Mouse (Mus musculus) liver, embryonic 13.5 days (tissue): ENCODE results near the gene Lyrm4. TPM values are rescaled to one million over a fixed set of nuclear protein-coding genes. Genes with fewer than 3 reads are reported as not detected.
A peak's percentile ranks its signal among the peaks of the same experiment; 100 is the strongest.

Source experiments
- ATAC-seq: fragments of 200-750 bp; cut with Nextera tagmentation; 2 replicates; pipeline ENCODE4 v1.8.0; 2017; ENCODE audit warnings: low read depth, mild to moderate bottlenecking, moderate number of reproducible peaks, moderate library complexity
- DNase-seq: peaks from one replicate; pipeline ENCODE4 v3.0.0; 2022
- H3K27ac ChIP-seq: fragments of 300-500 bp; sonication (generic); 2 replicates; pipeline ENCODE4 v1.5.1; 2015; ENCODE audit warnings: moderate library complexity, mild to moderate bottlenecking, inconsistent platforms
- H3K27me3 ChIP-seq: fragments of 300-500 bp; sonication (generic); 2 replicates; pipeline ENCODE4 v1.6.1; 2015; ENCODE audit warnings: mild to moderate bottlenecking, inconsistent platforms
- H3K36me3 ChIP-seq: fragments of 300-500 bp; sonication (generic); 2 replicates; pipeline ENCODE4 v1.6.1; 2015; ENCODE audit warnings: mild to moderate bottlenecking, inconsistent platforms
- H3K4me1 ChIP-seq: fragments of 300-500 bp; sonication (generic); replicated peaks from 2 replicates; pipeline ENCODE4 v1.6.1; 2015; ENCODE audit warnings: inconsistent platforms
- H3K4me2 ChIP-seq: fragments of 300-500 bp; sonication (generic); 2 replicates; pipeline ENCODE4 v1.6.1; 2015; ENCODE audit warnings: inconsistent platforms, mild to moderate bottlenecking, moderate library complexity
- H3K4me3 ChIP-seq: fragments of 300-500 bp; sonication (generic); replicated peaks from 2 replicates; pipeline ENCODE4 v1.5.1; 2015; ENCODE audit warnings: mild to moderate bottlenecking, inconsistent platforms
- H3K9ac ChIP-seq: fragments of 300-500 bp; sonication (generic); 2 replicates; pipeline ENCODE4 v1.6.1; 2015; ENCODE audit warnings: mild to moderate bottlenecking, inconsistent platforms
- H3K9me3 ChIP-seq: fragments of 300-500 bp; sonication (generic); replicated peaks from 2 replicates; pipeline ENCODE4 v1.6.1; 2016; ENCODE audit warnings: inconsistent platforms
- WGBS: fragments of 180-500 bp; shearing (Covaris S2); methylation state at CpG from one replicate; pipeline ENCODE4 v1.1.7; 2015; ENCODE audit not compliant: insufficient replicate concordance; 5-methylcytosine and 5-hydroxymethylcytosine counted together
- polyA plus RNA-seq: library from polyadenylated mRNA; unstranded; fragments of >200 nt; fragmentation: Nextera tagmentation; extraction: Ambion mirVana; gene quantifications from 2 replicates; pipeline ENCODE4 v1.2.1, GENCODE M21; 2015

Gene Lyrm4
- polyA plus RNA-seq, 1 experiment from 2014 or later, result 27.8 TPM

GRCm38 (mm10) chr13:36088168-36088567, 29.2 kb downstream of the Lyrm4 start:
- no peak overlapping the region for H3K4me3 ChIP-seq
- DNase-seq (no peak), ATAC-seq (no peak)
- H3K27me3 ChIP-seq, result no peaks in the 10 kb centered on the region
- no peaks in the 10 kb centered on the region for H3K9me3 ChIP-seq
- H3K4me1 ChIP-seq, result peaks cover 59% of the 10 kb centered on the region
- WGBS, result 45% methylated on average over 4 of the region's 4 CpGs
- no peak overlapping the region for H3K9ac ChIP-seq
- H3K27ac ChIP-seq, result peak overlapping the region; percentile 89
- H3K4me2 ChIP-seq, result 0 out of 2 replicates have a peak overlapping the region, but pooled peaks have one; percentile 17
- H3K36me3 ChIP-seq, result peaks cover 24% of the 10 kb centered on the region

DNA sequence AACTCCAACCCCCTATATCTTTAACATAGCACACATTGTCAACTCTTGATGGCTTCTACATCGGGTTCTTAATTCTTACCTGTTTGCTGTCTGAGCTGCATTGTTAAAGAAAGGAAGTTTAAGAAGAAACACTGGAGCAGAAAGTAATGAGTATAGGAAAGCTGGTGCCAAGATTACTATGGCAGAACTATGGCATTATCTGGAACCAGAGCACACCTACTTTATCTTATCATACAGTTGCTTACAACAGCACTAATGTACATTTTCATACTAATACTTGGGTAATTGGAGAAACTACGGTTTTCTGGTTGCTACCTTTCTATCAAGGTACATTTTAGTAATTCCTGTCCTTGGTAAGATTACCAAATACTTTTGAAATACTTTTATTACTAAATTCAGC, 29.9 kb downstream of the Lyrm4 start:
- Histone ChIP-seq H3K4me2 (peak overlapping the region; percentile 42), H3K27me3 (no peaks in the 10 kb centered on the region), H3K9me3 (no peaks in the 10 kb centered on the region), H3K27ac (peak overlapping the region; percentile 89), H3K4me3 (no peak overlapping the region; the same call in 1 of the 2 replicates), H3K9ac (no peak overlapping the region), H3K36me3 (peaks cover 25% of the 10 kb centered on the region), H3K4me1 (peaks cover 59% of the 10 kb centered on the region)
- DNase-seq (no peak), ATAC-seq (peak; percentile 62)
- 29% methylated on average over 2 of the region's 2 CpGs for WGBS

DNA sequence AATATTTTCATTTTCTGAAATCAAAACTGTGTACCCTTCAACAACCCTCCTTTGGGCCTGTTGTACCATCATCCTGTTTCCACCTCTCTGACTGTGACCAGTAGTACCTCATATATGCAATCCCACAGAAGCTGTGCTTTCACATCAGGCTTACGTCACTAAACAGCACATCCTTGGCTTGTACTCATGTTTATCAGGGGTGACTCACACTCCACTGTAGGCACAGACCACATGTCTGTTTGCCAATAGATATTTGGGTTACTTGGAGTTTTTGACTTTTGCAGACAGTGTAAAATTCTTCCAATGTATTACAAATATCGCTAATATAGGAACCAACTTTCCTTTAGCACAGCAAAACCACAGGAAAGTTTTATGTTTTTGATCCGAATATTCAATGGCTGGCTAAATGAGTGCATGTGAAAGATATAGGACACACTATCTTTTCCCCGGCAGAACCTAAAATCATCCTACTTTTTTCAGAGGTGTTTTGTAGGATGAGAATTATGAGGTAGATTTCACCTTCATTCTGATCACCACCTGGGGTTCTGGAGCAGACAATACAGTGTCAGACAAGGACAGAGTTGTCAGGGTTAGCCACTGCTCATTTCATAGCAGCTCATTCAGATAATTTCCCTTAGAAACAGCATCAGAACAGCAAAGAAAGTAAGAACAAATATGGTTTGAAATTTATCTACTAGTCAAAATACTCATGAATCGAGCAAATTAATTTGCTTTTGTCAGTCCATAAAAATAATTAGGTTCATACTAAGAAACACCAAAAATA, 30.5 kb downstream of the Lyrm4 start:
- Histone ChIP-seq H3K27ac (peak overlapping the region; percentile 89), H3K27me3 (no peaks in the 10 kb centered on the region), H3K4me1 (peaks cover 59% of the 10 kb centered on the region), H3K36me3 (peaks cover 19% of the 10 kb centered on the region), H3K9me3 (no peaks in the 10 kb centered on the region), H3K4me2 (peak overlapping the region; percentile 42), H3K9ac (peak overlapping the region; percentile 53), H3K4me3 (no peak overlapping the region; the same call in 1 of the 2 replicates)
- 41% methylated on average over 5 of the region's 5 CpGs for WGBS
- DNase-seq, result peak; percentile 70
- ATAC-seq, result peak; percentile 98

- Histone ChIP-seq H3K27ac (peak overlapping the region; percentile 77), H3K36me3 (peaks cover 15% of the 10 kb centered on the region; the same call in 1 of the 2 replicates), H3K9me3 (no peaks in the 10 kb centered on the region), H3K27me3 (no peaks in the 10 kb centered on the region), H3K4me1 (peaks cover 56% of the 10 kb centered on the region), H3K4me3 (no peak overlapping the region), H3K9ac (no peak overlapping the region), H3K4me2 (0 out of 2 replicates have a peak overlapping the region, but pooled peaks have one; percentile 8)
- 84% methylated on average over 3 of the region's 3 CpGs for WGBS
- ATAC-seq, result no peak
- DNase-seq, result no peak
These were observed 31.4 kb downstream of the Lyrm4 start for GRCm38 (mm10) chr13:36085971-36086370.

DNA sequence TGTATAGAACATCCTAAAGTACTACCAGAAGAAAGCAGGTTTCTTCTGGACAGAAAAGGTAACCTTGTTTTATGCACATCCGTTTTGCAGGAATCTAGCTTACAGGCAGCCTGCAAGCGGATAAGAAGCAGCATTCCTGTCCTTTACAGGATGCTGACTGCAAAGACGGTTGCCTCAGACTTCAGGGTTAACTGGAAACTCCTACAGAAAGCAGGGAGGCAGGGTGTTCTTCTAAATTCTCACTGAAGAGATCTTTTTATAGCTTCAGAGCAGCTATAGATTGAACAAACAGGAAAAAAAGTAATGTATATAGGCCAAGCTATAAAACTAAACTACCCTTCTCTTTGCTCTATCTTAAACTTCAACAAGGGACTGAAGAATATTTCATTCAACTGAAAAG, 32.6 kb downstream of the Lyrm4 start:
- Histone ChIP-seq H3K36me3 (peaks cover 7% of the 10 kb centered on the region; the same call in 1 of the 2 replicates), H3K9me3 (no peaks in the 10 kb centered on the region), H3K4me2 (no peak overlapping the region), H3K9ac (no peak overlapping the region), H3K4me3 (no peak overlapping the region), H3K27me3 (no peaks in the 10 kb centered on the region), H3K4me1 (peaks cover 44% of the 10 kb centered on the region), H3K27ac (0 out of 2 replicates have a peak overlapping the region, but pooled peaks have one; percentile 6)
- no peak for DNase-seq
- no peak for ATAC-seq
- WGBS, result 88% methylated on average over 3 of the region's 3 CpGs

GRCm38 (mm10) chr13:36081591-36081990, 35.7 kb downstream of the Lyrm4 start:
- no peak for DNase-seq
- Histone ChIP-seq H3K4me1 (peaks cover 12% of the 10 kb centered on the region), H3K27me3 (no peaks in the 10 kb centered on the region), H3K4me3 (no peak overlapping the region), H3K36me3 (peaks cover 13% of the 10 kb centered on the region; the same call in 1 of the 2 replicates), H3K27ac (no peak overlapping the region), H3K4me2 (no peak overlapping the region), H3K9me3 (no peaks in the 10 kb centered on the region), H3K9ac (no peak overlapping the region)
- 82% methylated on average over 3 of the region's 3 CpGs for WGBS
- ATAC-seq, result no peak

DNA sequence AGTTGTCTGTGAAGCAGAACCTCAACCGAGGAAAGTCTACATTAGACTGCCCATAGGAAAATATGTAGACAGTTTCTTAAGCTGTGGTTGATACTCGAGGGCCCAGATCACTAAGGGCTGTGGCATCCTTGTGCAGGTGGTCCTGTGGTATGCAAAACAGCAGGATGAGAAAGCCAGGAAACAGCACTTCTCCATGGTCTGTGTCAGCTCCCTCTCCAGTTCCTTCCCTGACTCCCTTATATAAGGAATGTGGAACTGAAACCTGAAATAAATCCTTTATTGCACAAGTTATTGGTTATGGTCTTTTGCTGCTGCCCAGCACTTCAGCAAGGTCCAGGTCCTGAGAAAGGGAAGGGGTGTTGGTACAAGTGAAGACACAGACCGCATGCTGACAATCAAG, 42.8 kb downstream of the Lyrm4 start:
- Histone ChIP-seq H3K27me3 (no peaks in the 10 kb centered on the region), H3K36me3 (0 out of 2 replicates have a peak, but pooled peaks cover 6% of the 10 kb centered on the region), H3K4me1 (peaks cover 11% of the 10 kb centered on the region), H3K4me2 (no peak overlapping the region), H3K27ac (0 out of 2 replicates have a peak overlapping the region, but pooled peaks have one; percentile 12), H3K9ac (no peak overlapping the region), H3K9me3 (no peaks in the 10 kb centered on the region), H3K4me3 (no peak overlapping the region)
- WGBS, result 65% methylated on average over 3 of the region's 3 CpGs
- DNase-seq (no peak), ATAC-seq (no peak)

DNA sequence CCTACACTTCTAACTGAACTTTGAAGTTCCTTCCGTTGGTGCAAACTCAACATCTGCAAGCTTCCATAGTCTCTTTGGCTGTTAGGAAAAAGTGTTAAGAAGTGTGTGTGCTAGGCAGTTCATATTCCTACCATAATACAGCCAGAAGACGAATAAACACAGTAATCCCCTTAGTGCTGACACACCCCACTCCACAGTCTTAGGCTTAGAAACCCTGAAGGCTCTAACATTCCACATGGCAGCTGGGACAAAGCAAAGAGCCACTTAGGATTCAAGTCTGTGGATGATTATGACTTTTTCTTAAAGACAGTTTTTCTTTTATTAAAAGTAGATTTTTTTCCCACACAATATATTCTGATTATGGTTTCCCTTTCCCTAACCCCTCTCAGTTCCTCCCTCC, 50.6 kb downstream of the Lyrm4 start:
- WGBS, result 83% methylated on average over 2 of the region's 2 CpGs
- ATAC-seq, result no peak
- H3K4me2 ChIP-seq, result no peak overlapping the region
- H3K4me3 ChIP-seq, result no peak overlapping the region
- no peak overlapping the region for H3K9ac ChIP-seq
- H3K36me3 ChIP-seq, result no peaks in the 10 kb centered on the region
- H3K4me1 ChIP-seq, result peaks cover 4% of the 10 kb centered on the region; the same call in 1 of the 2 replicates
- no peak overlapping the region for H3K27ac ChIP-seq
- no peak for DNase-seq
- no peaks in the 10 kb centered on the region for H3K9me3 ChIP-seq
- no peaks in the 10 kb centered on the region for H3K27me3 ChIP-seq

DNA sequence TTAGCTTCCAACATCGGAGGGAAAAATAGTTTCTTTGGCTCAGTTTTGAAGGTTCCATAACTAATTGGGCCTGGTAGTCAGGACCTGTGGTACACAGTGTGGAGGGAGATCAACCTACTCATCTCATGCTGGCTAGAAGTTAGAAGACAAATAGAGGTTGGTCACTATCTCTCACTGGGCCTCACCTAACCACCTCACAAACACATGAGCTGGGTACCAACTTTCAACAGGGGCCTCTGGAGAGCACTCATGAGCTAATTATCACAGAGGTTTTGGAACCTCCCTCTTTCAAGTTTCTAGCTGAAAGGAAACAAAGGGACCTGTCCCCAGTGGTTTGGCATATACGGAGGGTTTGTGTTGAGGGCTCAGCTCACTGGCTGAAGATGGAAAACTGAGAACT, 59.8 kb downstream of the Lyrm4 start:
- ATAC-seq, result peak; percentile 75

DNA sequence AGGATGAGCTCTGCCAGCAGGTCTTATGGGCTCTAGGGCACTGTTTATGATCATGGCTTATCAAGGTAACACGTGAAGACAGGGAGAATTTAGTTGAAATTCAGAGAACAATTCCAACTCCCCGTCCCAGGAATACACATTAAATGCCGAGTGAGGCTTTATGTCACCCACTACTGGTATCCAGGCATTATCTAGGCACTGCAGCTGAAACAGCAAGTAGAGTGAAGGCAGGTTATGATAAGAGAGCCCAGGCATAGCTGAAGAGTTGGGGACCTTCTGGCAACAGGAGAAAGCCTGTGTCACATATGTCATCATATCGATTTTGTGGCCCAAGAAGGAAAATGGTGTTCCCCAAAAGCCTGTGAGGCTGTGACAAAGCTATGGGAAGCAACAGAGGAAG, 60.4 kb downstream of the Lyrm4 start:
- H3K4me3 ChIP-seq, result peak overlapping the region; percentile 24
- peak overlapping the region; percentile 97 for H3K27ac ChIP-seq
- no peaks in the 10 kb centered on the region for H3K36me3 ChIP-seq
- ATAC-seq (peak; percentile 98), DNase-seq (peak; percentile 75)
- H3K9ac ChIP-seq, result peak overlapping the region; percentile 62
- H3K27me3 ChIP-seq, result no peaks in the 10 kb centered on the region
- H3K9me3 ChIP-seq, result no peaks in the 10 kb centered on the region
- peak overlapping the region; percentile 57 for H3K4me2 ChIP-seq
- 18% methylated on average over 4 of the region's 4 CpGs for WGBS
- H3K4me1 ChIP-seq, result peaks cover 61% of the 10 kb centered on the region

More for the DNA sequence above, 59.8 kb downstream of the Lyrm4 start:
- Histone ChIP-seq H3K27ac (peak overlapping the region; percentile 97), H3K9ac (peak overlapping the region; percentile 61), H3K27me3 (no peaks in the 10 kb centered on the region), H3K4me3 (peak overlapping the region; percentile 24), H3K36me3 (no peaks in the 10 kb centered on the region), H3K9me3 (no peaks in the 10 kb centered on the region), H3K4me1 (peaks cover 58% of the 10 kb centered on the region), H3K4me2 (peak overlapping the region; percentile 57)
- WGBS, result 66% methylated on average over 2 of the region's 2 CpGs
- DNase-seq, result peak; percentile 36

GRCm38 (mm10) chr13:36056509-36056908, 60.8 kb downstream of the Lyrm4 start:
- peaks cover 63% of the 10 kb centered on the region for H3K4me1 ChIP-seq
- H3K9ac ChIP-seq, result peak overlapping the region; percentile 62
- no peaks in the 10 kb centered on the region for H3K27me3 ChIP-seq
- peak overlapping the region; percentile 22 for H3K4me3 ChIP-seq
- ATAC-seq, result peak; percentile 66
- 38% methylated on average over 1 of the region's 1 CpGs for WGBS
- H3K36me3 ChIP-seq, result no peaks in the 10 kb centered on the region
- H3K4me2 ChIP-seq, result peak overlapping the region; percentile 57
- H3K9me3 ChIP-seq, result no peaks in the 10 kb centered on the region
- peak overlapping the region; percentile 97 for H3K27ac ChIP-seq
- peak; percentile 33 for DNase-seq
